Mouse (Mus musculus): ENCODE results near the gene Coq6.

Gene Coq6

DNA sequence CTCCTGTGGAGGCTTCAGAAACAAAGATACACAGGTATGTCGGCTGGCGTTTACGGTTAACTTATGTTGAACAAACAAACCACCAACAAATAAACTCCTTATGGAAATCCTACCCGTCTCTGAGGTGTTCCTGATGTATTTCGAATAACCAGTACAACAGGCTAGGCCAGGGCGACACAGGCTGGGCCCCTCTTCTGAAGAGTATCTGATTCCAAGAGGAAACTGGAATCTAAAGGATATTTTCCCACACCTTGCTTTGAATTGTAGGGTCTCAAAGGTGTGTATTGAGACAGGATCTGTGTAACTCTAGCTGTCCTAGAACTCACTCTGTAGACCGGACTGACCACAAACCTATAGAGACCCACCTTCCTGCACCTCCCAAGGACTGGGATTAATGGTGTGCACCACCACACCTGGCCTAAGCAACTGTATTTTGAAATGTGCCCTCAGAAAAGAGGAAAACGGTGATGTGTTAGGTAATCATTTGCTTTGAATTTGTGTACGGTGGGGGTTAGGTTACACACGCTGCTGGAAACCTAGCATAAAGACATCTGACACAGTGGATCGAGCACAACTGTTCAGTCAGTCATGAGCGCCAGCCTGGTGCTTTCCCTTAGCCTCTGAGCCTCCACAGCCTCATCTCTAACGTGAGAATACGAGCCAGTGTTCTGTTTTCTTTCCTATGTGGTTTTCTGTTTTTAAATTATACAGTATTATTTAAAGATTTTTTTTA lies 35.7 kb downstream of the Coq6 start:
- no peak for DNase-seq (ENCODE audit: low spot score)

DNA sequence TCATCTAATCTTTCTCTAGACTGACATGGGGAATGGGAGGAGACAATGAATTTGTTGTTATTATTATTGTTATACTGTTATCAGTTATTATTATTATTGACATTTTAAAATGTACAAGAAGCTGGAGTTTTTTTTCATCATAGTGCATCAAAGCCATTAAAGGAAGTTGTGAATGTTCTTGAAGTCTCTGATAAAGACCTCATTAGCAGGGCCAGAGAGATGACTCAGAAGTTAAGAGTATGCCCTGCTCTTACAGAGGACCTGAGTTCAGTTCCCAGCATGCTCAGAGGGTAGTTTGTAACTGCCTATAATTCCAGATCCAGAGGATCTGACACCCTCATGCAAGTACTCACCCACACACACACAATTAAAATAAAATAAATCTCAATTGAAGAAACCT lies 36.2 kb downstream of the Coq6 start:
- DNase-seq (ENCODE audit: low spot score): no peak

DNA sequence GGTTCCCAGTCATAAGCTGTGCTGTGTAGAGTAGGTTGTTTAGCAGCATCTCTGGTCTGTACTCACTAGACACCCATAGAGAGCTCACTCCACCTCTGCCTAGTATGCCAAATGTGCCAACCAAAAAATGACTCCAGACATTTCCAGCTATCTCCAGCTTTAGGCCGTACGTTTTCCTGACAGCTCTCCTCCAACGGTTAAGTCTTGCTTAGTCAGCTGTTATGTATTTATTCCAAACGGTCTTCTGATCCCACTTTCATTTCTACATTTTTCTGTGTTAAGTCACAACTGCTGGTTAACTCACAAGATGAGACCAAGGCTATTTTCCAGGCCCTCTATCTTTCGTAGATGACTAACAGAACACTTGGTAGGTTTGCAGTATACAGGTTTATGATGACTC lies 37.2 kb downstream of the Coq6 start:
- DNase-seq (ENCODE audit: low spot score): peak; percentile 41

DNA sequence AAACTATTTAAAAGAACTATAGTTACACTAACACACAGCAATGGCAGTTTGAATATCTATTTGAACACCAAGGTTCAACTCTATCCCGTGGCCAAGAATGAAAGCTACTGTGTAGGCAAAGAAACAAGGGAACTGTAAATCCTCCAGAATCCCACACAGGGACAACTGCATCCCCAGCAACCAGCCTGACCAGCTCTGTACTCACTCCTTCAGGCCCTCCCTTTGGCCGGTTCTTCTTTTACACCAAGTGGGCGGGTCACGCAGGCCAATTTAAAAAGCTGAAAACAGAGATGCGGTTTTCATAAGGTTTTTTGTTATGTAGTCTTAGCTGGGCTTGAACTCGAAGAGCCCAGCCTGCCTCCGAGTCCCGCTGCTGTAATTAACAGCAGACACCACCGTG lies 37.7 kb downstream of the Coq6 start:
- peak; percentile 10 for DNase-seq (ENCODE audit: low spot score)

DNA sequence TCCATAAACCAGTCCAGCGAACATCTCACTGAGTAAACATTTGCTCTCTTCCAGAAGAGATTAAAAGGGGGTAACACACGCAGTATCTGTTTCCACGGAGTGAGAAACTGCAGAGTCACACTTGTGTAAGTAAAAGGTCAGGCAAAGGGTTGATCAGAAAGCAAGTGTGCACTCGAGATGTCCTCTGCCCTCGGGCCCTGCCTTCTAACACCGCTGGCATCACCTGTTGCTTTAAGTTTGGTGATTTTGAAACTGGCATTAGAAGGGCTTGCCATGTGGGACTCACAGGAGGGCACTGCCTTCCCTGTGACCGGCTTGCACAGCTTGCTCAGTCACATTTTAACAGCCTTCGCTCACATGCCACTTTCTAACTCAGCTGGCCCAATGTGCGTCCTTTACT lies 38.2 kb downstream of the Coq6 start:
- DNase-seq (ENCODE audit: low spot score): peak; percentile 17

DNA sequence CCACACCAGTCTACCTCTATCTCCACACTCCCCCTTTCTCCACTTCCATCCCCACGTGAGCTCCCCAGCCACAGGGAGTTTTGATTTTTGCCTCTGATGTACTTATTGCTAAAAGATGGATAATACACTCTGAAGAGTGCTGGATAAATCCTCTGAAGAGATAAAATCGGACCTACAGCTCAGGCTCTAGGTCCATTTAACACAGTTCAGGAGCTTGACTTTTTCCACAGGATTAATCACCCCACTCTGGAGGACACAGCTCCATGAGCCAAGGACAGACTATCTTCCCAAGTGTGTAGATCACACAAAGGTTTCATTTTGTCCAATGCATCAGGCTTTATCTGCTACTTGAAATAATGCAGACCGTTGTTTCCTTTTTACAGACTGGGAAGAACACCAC lies 38.6 kb downstream of the Coq6 start:
- DNase-seq (ENCODE audit: low spot score): no peak

GRCm38 (mm10) chr12:84400653-84401052 lies 39.2 kb downstream of the Coq6 start:
- DNase-seq (ENCODE audit: low spot score): peak; percentile 61

GRCm38 (mm10) chr12:84402923-84403322 lies 41.5 kb downstream of the Coq6 start:
- DNase-seq (ENCODE audit: low spot score): no peak

- no peak for DNase-seq (ENCODE audit: low spot score)
Measured at GRCm38 (mm10) chr12:84404541-84404940, 43.1 kb downstream of the Coq6 start.

GRCm38 (mm10) chr12:84407259-84407658 lies 45.8 kb downstream of the Coq6 start:
- DNase-seq (ENCODE audit: low spot score): no peak

GRCm38 (mm10) chr12:84407874-84408818 lies 46.7 kb downstream of the Coq6 start:
- DNase-seq (ENCODE audit: low spot score): peak; percentile 34

DNA sequence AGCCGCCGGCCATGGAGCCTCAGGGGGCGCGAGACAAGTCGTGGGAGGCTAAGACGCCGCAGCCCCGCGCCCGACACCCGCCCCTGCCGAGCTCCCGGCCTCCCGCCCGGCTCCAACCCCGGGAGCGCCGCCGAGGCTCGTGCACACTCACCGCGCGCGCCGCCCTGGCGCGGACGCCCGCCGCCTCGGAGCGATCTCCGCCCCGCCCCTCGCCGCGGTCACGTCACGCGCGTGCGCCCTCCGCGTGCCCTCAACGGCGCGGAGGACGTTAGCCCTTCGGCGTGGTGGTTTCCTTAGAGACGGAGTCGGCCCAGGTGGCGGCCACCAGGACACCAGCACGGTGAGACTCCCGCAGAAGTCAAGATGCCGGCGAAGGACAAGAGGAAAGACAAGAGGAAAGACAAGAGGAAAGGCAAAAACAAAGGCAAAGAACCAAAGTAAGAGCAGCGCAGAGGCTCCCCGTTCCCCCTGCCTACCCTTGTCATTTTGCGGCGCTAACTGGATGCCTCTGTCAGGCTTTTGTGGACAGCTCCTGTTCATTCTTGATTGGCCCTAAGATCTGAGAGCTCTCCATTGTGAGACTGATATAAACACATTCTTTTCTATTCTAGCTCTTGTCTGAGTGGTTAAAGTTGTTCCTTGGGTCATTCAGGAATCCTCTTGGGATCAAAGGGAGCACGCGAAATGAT lies 47.5 kb downstream of the Coq6 start, which contains the start of the genes Entpd5 and Bbof1:
Entpd5 (minus strand) TSS at position 211 of the 689 bp plus-strand sequence.
Bbof1 (plus strand) TSS at position 253 of the 689 bp plus-strand sequence.
- DNase-seq (ENCODE audit: low spot score): peak; percentile 78

- DNase-seq (ENCODE audit: low spot score): no peak
Measured at GRCm38 (mm10) chr12:84416834-84417604, 55.6 kb downstream of the Coq6 start, which contains the start of gene Rnf113a2. Gene Rnf113a2, plus strand, starts transcription at chr12:84417196.

DNA sequence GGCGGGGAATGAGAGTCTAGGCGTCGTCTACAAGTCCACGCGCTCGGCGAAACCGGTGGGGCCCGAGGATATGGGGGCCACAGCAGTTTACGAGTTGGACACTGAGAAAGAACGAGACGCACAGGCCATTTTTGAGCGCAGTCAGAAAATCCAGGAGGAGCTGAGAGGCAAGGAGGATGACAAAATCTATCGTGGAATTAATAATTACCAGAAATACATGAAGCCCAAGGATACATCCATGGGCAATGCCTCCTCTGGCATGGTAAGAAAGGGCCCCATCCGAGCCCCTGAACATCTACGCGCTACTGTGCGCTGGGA lies 56.1 kb downstream of the Coq6 start:
- DNase-seq (ENCODE audit: low spot score): no peak
